Mouse (Mus musculus) hindbrain, embryonic 16.5 days (tissue): ENCODE data around the gene H2-DMb1. TPM values are rescaled to one million over a fixed set of nuclear protein-coding genes. Genes with fewer than 3 reads are reported as not detected.
A peak's percentile ranks its signal among the peaks of the same experiment; 100 is the strongest.

Experiments
- ATAC-seq: fragments of 200-750 bp; cut with Nextera tagmentation; 2 replicates; pipeline ENCODE4 v1.8.0; 2017; ENCODE audit warnings: moderate TSS enrichment, moderate library complexity
- H3K27ac ChIP-seq: fragments of 300-500 bp; sonication (generic); 2 replicates; pipeline ENCODE4 v1.5.1; 2014; ENCODE audit warnings: low read depth, mild to moderate bottlenecking, control low read depth, low read length, moderate library complexity
- H3K27me3 ChIP-seq: fragments of 300-500 bp; sonication (generic); replicated peaks from 2 replicates; pipeline ENCODE4 v1.6.1; 2014; ENCODE audit warnings: low read length; ENCODE audit not compliant: control insufficient read depth, insufficient read depth
- H3K36me3 ChIP-seq: fragments of 300-500 bp; sonication (generic); 2 replicates; pipeline ENCODE4 v1.6.1; 2014; ENCODE audit warnings: mild to moderate bottlenecking, low read length, moderate library complexity, mixed read lengths; ENCODE audit not compliant: control insufficient read depth, insufficient read depth
- H3K4me1 ChIP-seq: fragments of 300-500 bp; sonication (generic); 2 replicates; pipeline ENCODE4 v1.6.1; 2014; ENCODE audit warnings: low read depth, low read length; ENCODE audit not compliant: control insufficient read depth, insufficient read depth
- H3K4me2 ChIP-seq: fragments of 300-500 bp; sonication (generic); 2 replicates; pipeline ENCODE4 v1.6.1; 2014; ENCODE audit warnings: mild to moderate bottlenecking, low read length, control low read depth, moderate library complexity
- H3K4me3 ChIP-seq: fragments of 300-500 bp; sonication (generic); 2 replicates; pipeline ENCODE4 v1.5.1; 2014; ENCODE audit warnings: mild to moderate bottlenecking, low read length, control low read depth, moderate library complexity
- H3K9ac ChIP-seq: fragments of 300-500 bp; sonication (generic); 2 replicates; pipeline ENCODE4 v1.6.1; 2014; ENCODE audit warnings: low read depth, mild to moderate bottlenecking, control low read depth, low read length, moderate library complexity
- H3K9me3 ChIP-seq: fragments of 300-500 bp; sonication (generic); 2 replicates; pipeline ENCODE4 v1.6.1; 2014; ENCODE audit warnings: mild to moderate bottlenecking, low read length, moderate library complexity; ENCODE audit not compliant: control insufficient read depth
- WGBS: fragments of 180-500 bp; shearing (Covaris S2); extraction: QIAGEN DNeasy Blood & Tissue Kit; methylation state at CpG from one replicate; pipeline ENCODE4 v1.1.7; 2014; 5-methylcytosine and 5-hydroxymethylcytosine counted together
- polyA plus RNA-seq: library from polyadenylated mRNA; unstranded; fragments of >200 nt; fragmentation: Nextera tagmentation; extraction: Ambion mirVana; gene quantifications from 2 replicates; pipeline ENCODE4 v1.2.1, GENCODE M21; 2015

Gene H2-DMb1
- 0.68 and 1.5 TPM in 2 replicates for polyA plus RNA-seq

- ATAC-seq: no peak
- Histone ChIP-seq H3K27ac (no peak within 1 kb of the TSS), H3K4me1 (no peaks in the 10 kb centered on the region), H3K4me3 (no peak within 1 kb of the TSS), H3K27me3 (no peaks in the 10 kb centered on the region), H3K9me3 (no peaks in the 10 kb centered on the region), H3K9ac (no peak within 1 kb of the TSS), H3K4me2 (no peak within 1 kb of the TSS), H3K36me3 (no peaks in the 10 kb centered on the region)
- 62% methylated on average over 4 of the region's 4 CpGs for WGBS
Measured at GRCm38 (mm10) chr17:34152923-34153322, at the start of gene H2-DMb1. Gene H2-DMb1 (plus strand): TSS chr17:34153072.

- Histone ChIP-seq H3K4me2 (no peak overlapping the region), H3K27me3 (no peaks in the 10 kb centered on the region), H3K27ac (no peak overlapping the region), H3K9ac (no peak overlapping the region), H3K4me1 (peaks cover 2% of the 10 kb centered on the region), H3K9me3 (peaks cover 2% of the 10 kb centered on the region; the same call in 1 of the 2 replicates), H3K4me3 (no peak overlapping the region), H3K36me3 (no peaks in the 10 kb centered on the region; the same call in 1 of the 2 replicates)
- no peak for ATAC-seq
- 89% methylated on average over 9 of the region's 9 CpGs for WGBS
Measured at GRCm38 (mm10) chr17:34104804-34105203, 48.1 kb upstream of the H2-DMb1 start.

DNA sequence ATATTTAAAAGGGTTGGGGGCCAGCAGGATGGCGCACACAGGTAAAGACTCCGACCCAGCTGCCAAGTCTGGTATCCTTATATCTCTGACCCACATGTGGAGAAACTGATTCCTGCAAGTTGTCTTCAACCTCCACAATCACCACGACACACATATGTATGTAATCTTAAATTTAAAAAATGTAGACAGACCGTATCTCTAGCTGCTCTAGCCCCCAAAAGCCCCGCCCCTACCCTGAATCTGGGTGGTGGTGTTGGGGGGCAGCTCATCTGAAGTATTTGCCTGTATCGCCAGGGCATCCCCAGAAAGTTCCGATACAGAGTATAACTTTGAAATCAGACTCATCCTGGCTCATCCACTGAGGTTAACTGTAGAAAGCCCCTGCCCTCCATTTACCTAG is 46.3 kb upstream of the H2-DMb1 start:
- 89% methylated on average over 7 of the region's 7 CpGs for WGBS
- Histone ChIP-seq H3K27me3 (no peaks in the 10 kb centered on the region), H3K4me3 (no peak overlapping the region), H3K36me3 (peaks cover 6% of the 10 kb centered on the region), H3K9ac (no peak overlapping the region), H3K9me3 (peaks cover 2% of the 10 kb centered on the region; the same call in 1 of the 2 replicates), H3K4me1 (peaks cover 2% of the 10 kb centered on the region), H3K4me2 (no peak overlapping the region), H3K27ac (no peak overlapping the region)
- no peak for ATAC-seq

DNA sequence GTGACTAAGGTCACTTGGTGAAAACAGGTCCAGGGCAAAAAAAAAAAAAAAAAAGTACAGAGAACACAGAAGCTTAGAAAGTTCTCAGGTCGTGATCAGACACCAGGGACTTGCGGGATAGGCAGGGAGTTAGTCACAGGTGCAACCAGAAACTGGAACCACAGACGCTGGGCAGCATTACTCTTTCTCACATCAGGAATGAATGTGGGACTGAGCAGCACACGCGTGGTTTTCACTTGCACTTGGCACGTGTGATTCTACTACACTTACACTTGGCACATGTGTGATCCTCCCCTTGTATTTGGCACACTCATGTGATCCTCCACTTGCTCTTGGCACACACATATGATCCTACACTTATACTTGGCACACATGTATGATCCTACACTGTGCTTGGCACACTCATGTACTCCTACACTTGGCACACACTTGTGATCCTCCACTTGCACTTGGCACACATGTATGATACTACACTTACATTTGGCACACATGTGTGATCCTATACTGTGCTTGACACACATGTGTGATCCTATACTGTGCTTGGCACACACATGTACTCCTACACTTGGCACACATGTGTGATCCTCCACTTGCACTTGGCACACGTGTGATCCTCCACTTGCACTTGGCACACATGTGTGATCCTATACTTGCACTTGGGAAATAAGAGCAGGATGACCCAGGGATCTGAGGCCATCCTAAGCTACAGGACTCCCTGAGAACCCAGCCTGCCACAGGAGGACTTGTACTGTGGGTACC is 45.6 kb upstream of the H2-DMb1 start:
- H3K9me3 ChIP-seq: peaks cover 2% of the 10 kb centered on the region; the same call in 1 of the 2 replicates
- H3K4me3 ChIP-seq: no peak overlapping the region
- no peak for ATAC-seq
- no peaks in the 10 kb centered on the region; the same call in 1 of the 2 replicates for H3K4me1 ChIP-seq
- no peaks in the 10 kb centered on the region for H3K27me3 ChIP-seq
- H3K4me2 ChIP-seq: no peak overlapping the region
- no peak overlapping the region for H3K27ac ChIP-seq
- no peak overlapping the region for H3K9ac ChIP-seq
- 82% methylated on average over 7 of the region's 7 CpGs for WGBS
- H3K36me3 ChIP-seq: peaks cover 13% of the 10 kb centered on the region

DNA sequence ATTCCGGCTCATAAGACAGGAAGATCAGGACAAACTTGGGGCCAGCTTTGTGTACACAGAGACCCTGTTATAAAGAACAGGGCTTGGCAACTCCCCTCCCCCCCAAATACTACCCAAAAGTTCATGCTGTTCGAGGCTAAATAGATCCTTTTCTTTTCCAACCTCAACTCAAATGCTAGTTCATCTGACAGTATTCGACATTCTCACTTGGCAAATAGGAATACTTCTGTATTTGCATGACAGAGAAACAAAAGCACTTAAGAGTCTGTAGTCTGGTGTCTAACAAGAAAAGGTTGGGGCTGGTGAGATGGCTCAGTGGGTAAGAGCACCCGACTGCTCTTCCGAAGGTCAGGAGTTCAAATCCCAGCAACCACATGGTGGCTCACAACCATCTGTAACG is 44.4 kb upstream of the H2-DMb1 start:
- Histone ChIP-seq H3K9ac (no peak overlapping the region), H3K4me1 (no peaks in the 10 kb centered on the region; the same call in 1 of the 2 replicates), H3K9me3 (peaks cover 2% of the 10 kb centered on the region; the same call in 1 of the 2 replicates), H3K36me3 (peaks cover 25% of the 10 kb centered on the region), H3K4me3 (no peak overlapping the region), H3K4me2 (no peak overlapping the region), H3K27ac (no peak overlapping the region), H3K27me3 (no peaks in the 10 kb centered on the region)
- WGBS: 82% methylated on average over 5 of the region's 6 CpGs
- no peak for ATAC-seq

GRCm38 (mm10) chr17:34109038-34109805 is 43.6 kb upstream of the H2-DMb1 start:
- Histone ChIP-seq H3K27ac (peak overlapping the region; percentile 29; the same call in 1 of the 2 replicates), H3K9ac (no peak overlapping the region), H3K27me3 (no peaks in the 10 kb centered on the region), H3K4me2 (no peak overlapping the region), H3K4me3 (no peak overlapping the region), H3K36me3 (peaks cover 32% of the 10 kb centered on the region), H3K4me1 (no peaks in the 10 kb centered on the region; the same call in 1 of the 2 replicates), H3K9me3 (peaks cover 2% of the 10 kb centered on the region; the same call in 1 of the 2 replicates)
- ATAC-seq: peak; percentile 52
- WGBS: 79% methylated on average over 14 of the region's 14 CpGs

- Histone ChIP-seq H3K27me3 (no peaks in the 10 kb centered on the region), H3K4me3 (no peak overlapping the region), H3K9me3 (peaks cover 2% of the 10 kb centered on the region; the same call in 1 of the 2 replicates), H3K4me2 (no peak overlapping the region), H3K27ac (peak overlapping the region; percentile 29; the same call in 1 of the 2 replicates), H3K9ac (no peak overlapping the region), H3K4me1 (no peaks in the 10 kb centered on the region; the same call in 1 of the 2 replicates), H3K36me3 (peaks cover 37% of the 10 kb centered on the region)
- ATAC-seq: peak; percentile 35
- 71% methylated on average over 3 of the region's 3 CpGs for WGBS
Measured at GRCm38 (mm10) chr17:34109806-34110195, 43.1 kb upstream of the H2-DMb1 start.

GRCm38 (mm10) chr17:34110309-34110708 is 42.6 kb upstream of the H2-DMb1 start:
- peaks cover 2% of the 10 kb centered on the region; the same call in 1 of the 2 replicates for H3K9me3 ChIP-seq
- no peaks in the 10 kb centered on the region for H3K27me3 ChIP-seq
- H3K4me1 ChIP-seq: no peaks in the 10 kb centered on the region; the same call in 1 of the 2 replicates
- no peak overlapping the region for H3K9ac ChIP-seq
- WGBS: 62% methylated on average over 8 of the region's 8 CpGs
- peaks cover 42% of the 10 kb centered on the region for H3K36me3 ChIP-seq
- H3K4me3 ChIP-seq: no peak overlapping the region
- H3K4me2 ChIP-seq: no peak overlapping the region
- H3K27ac ChIP-seq: no peak overlapping the region
- ATAC-seq: no peak

GRCm38 (mm10) chr17:34114114-34114513 is 38.8 kb upstream of the H2-DMb1 start:
- H3K27ac ChIP-seq: no peak overlapping the region
- H3K27me3 ChIP-seq: no peaks in the 10 kb centered on the region
- H3K9me3 ChIP-seq: no peaks in the 10 kb centered on the region
- ATAC-seq: no peak
- H3K4me1 ChIP-seq: peaks cover 11% of the 10 kb centered on the region
- no peak overlapping the region for H3K9ac ChIP-seq
- peaks cover 54% of the 10 kb centered on the region for H3K36me3 ChIP-seq
- WGBS: 93% methylated on average over 7 of the region's 7 CpGs
- no peak overlapping the region for H3K4me2 ChIP-seq
- H3K4me3 ChIP-seq: no peak overlapping the region
